Mouse (Mus musculus) adrenal gland, adult 2 months (tissue): ENCODE results near the gene 1700023F06Rik. TPM values are rescaled to one million over a fixed set of nuclear protein-coding genes. Genes with fewer than 3 reads are reported as not detected.
A peak's percentile ranks its signal among the peaks of the same experiment; 100 is the strongest.

Experiments
- DNase-seq: peaks from one replicate; pipeline ENCODE4 v3.0.0; 2021
- polyA plus RNA-seq: library from polyadenylated mRNA; depleted of rRNA; stranded (reverse); fragments of >200 nt; gene quantifications from 2 replicates; pipeline ENCODE4 v1.2.3, GENCODE M21; 2012; rRNA removed
- total RNA-seq, 2 experiments: library from RNA; stranded (reverse); gene quantifications; 2 replicates each; pipeline ENCODE4 v1.2.3; 2021

1700023F06Rik gene
- total and polyA plus RNA-seq, 3 experiments: 0.45 to 1.4 (median 0.52) TPM

DNA sequence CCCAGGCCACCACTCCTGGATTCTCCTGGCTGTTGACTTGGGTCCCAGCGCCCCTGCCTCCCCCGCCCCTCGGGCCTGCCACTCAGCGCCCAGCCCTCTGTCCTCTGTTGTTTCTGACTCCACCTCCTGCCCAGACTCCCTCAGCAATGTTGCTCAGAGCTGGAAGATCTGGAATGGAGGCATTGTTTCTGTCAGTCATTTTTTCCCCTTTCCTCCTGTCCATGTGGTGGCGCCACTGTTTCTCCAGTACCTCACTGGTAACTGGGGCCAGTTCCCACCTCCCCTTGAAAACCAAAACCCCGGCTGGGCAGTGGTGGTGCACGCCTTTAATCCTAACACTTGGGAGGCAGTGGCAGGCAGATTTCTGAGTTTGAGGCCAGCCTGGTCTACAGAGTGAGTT lies 46.9 kb downstream of the 1700023F06Rik start:
- no peak for DNase-seq

DNA sequence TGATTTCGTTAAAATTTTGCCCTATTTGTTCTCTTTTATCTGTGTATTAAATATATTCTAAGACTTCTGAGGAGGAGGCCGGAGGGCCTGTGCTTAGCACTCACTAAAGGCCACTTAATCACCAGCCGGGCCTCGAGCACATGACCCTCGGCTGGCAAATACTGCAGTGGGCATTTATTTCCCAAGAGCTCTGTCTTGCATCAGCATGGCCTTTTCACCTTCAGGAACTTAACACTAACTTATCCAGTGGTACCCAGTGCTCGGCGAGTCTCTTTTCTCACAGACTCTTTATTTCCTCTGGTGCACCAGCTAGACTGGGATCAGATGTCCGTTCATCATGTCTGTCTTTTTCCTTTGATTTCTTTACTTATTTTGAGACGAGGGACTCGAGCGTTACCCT lies 47.6 kb downstream of the 1700023F06Rik start:
- DNase-seq: peak; percentile 46

DNA sequence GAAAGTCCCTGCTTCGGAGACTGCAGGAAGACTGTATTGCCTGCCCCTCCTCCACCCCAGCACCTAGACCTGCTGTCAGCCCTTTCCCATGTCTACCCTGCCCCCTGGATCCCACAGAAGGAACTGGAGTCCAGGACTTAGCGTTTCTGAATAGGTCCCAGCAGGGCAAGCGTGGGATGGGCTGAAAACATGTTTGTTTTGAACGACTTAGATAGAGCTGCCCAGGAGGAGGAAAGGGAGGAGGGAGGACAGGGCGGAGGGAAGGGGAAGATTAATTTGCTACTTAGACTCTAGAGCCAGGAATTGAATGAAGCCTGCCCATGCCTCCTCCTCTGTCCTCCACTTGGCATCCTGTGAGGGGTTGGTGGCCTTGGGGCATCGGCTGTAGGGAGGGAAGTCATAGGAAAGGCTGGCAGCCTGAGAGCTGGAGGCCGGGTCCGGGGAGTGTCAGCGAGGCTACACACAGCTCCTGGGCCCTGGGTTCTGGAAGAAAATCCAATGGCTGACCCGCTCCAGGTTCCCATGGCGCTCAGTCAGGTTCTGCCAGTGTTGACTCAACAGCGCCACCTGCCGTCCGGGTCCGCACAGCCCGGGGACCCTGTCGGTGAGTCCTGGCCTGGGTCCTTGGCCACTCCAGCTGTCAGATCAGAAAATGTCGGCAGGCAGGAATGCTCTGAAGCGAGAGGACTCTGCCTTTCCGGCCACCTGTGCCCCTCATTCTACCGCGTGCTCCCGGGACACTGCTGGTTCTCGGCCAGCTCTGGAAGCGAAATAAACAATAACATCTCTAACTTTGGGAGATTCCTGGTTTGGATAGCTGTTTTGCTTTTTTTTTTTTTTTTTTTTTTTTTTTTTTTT lies 49.5 kb downstream of the 1700023F06Rik start:
- peak; percentile 98 for DNase-seq

DNA sequence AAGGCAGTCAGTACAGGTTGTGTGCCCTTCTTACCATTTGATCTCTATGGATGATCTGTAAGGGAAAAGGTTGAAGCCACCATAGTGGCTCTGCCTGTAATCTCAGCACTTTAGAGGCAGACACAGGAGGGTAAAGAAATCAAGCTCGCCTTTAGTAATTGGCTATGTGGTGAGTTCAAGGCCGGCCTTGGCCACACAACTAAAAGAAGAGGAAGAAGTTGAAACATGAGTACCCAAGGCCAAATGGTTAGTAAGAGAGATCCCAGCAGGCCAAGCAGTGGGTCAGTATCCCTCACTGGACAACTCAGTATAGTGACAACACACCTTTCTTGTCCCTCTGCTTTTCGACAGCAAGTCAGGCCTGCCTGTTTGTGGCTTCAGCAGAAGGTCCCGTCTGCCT lies 58.6 kb downstream of the 1700023F06Rik start:
- DNase-seq: peak; percentile 74

Other genes with a start within 250 kb of the 1700023F06Rik start
- 100 to 1,000 TPM; 106 to 112 TPM for gene Nmt1, start 180.4 kb downstream of the 1700023F06Rik start, total RNA-seq
- gene Nmt1, start 180.4 kb downstream of the 1700023F06Rik start, polyA plus RNA-seq: 20.8 and 25.6 TPM in 2 replicates
- 10 to 100 TPM; 62.8 to 79.5 TPM for gene Dcakd, start 180.2 kb downstream of the 1700023F06Rik start, total RNA-seq
- gene Dcakd, start 180.2 kb downstream of the 1700023F06Rik start, polyA plus RNA-seq: 136 and 185 TPM in 2 replicates
- 10 to 100 TPM in 1 of 2 experiments, 1 to 10 TPM in 1; 6.3 to 14.3 TPM for gene Plcd3, start 106.9 kb downstream of the 1700023F06Rik start, total RNA-seq
- 21.4 and 24.7 TPM in 2 replicates for gene Plcd3, start 106.9 kb downstream of the 1700023F06Rik start, polyA plus RNA-seq
- 100 to 1,000 TPM in 1 of 2 experiments, 10 to 100 TPM in 1; 88.4 to 175 TPM for gene Acbd4, start 106.9 kb downstream of the 1700023F06Rik start, total RNA-seq
- gene Acbd4, start 106.9 kb downstream of the 1700023F06Rik start, polyA plus RNA-seq: 70.3 and 91.9 TPM in 2 replicates
- gene Hexim1, start 92.3 kb downstream of the 1700023F06Rik start, total RNA-seq: 10 to 100 TPM; 70.9 to 83.7 TPM
- gene Hexim1, start 92.3 kb downstream of the 1700023F06Rik start, polyA plus RNA-seq: 15.7 and 16.5 TPM in 2 replicates
- 1 to 10 TPM; 2.8 to 7.0 TPM for gene Hexim2, start 76.1 kb downstream of the 1700023F06Rik start, total RNA-seq
- gene Hexim2, start 76.1 kb downstream of the 1700023F06Rik start, polyA plus RNA-seq: 3.3 and 4.5 TPM in 2 replicates
- 10 to 100 TPM; 18.9 to 24.2 TPM for gene Fmnl1, start 37.5 kb downstream of the 1700023F06Rik start, total RNA-seq
- 16.3 and 19.2 TPM in 2 replicates for gene Fmnl1, start 37.5 kb downstream of the 1700023F06Rik start, polyA plus RNA-seq
- not detected for gene Spata32, start 9.9 kb upstream of the 1700023F06Rik start, total RNA-seq
- gene Spata32, start 9.9 kb upstream of the 1700023F06Rik start, polyA plus RNA-seq: not detected in 2 replicates
- gene Map3k14, start 58.9 kb upstream of the 1700023F06Rik start, total RNA-seq: 1 to 10 TPM; 5.3 to 9.7 TPM
- 12.6 and 18.2 TPM in 2 replicates for gene Map3k14, start 58.9 kb upstream of the 1700023F06Rik start, polyA plus RNA-seq
- gene Arhgap27, start 155.1 kb upstream of the 1700023F06Rik start, total RNA-seq: 10 to 100 TPM; 10.3 to 12.2 TPM
- gene Arhgap27, start 155.1 kb upstream of the 1700023F06Rik start, polyA plus RNA-seq: 34.7 and 42.5 TPM in 2 replicates
- gene Plekhm1, start 204.1 kb upstream of the 1700023F06Rik start, total RNA-seq: 10 to 100 TPM; 19.7 to 21.2 TPM
- 18.6 and 18.8 TPM in 2 replicates for gene Plekhm1, start 204.1 kb upstream of the 1700023F06Rik start, polyA plus RNA-seq